Mouse (Mus musculus) inflammation-experienced regulatory T-cells, adult 6 months (primary cell): ENCODE results near the gene Ece1. TPM values are rescaled to one million over a fixed set of nuclear protein-coding genes. Genes with fewer than 3 reads are reported as not detected.
A peak's percentile ranks its signal among the peaks of the same experiment; 100 is the strongest.

Experiments
- ATAC-seq: one replicate; pipeline ENCODE4 v1.8.0; 2017
- polyA plus RNA-seq, 3 experiments: library from polyadenylated mRNA; unstranded; fragments of 100-300 nt; shearing (Covaris generic); gene quantifications; one replicate each; pipeline ENCODE4 v1.2.1; 2017

Ece1 gene
- polyA plus RNA-seq, 3 experiments from 2014 or later = 18.2 to 32.0 (median 23.3) TPM

- ATAC-seq = peak; percentile 65
Observed at GRCm38 (mm10) chr4:137883513-137884150, 21.6 kb downstream of the Ece1 start.

DNA sequence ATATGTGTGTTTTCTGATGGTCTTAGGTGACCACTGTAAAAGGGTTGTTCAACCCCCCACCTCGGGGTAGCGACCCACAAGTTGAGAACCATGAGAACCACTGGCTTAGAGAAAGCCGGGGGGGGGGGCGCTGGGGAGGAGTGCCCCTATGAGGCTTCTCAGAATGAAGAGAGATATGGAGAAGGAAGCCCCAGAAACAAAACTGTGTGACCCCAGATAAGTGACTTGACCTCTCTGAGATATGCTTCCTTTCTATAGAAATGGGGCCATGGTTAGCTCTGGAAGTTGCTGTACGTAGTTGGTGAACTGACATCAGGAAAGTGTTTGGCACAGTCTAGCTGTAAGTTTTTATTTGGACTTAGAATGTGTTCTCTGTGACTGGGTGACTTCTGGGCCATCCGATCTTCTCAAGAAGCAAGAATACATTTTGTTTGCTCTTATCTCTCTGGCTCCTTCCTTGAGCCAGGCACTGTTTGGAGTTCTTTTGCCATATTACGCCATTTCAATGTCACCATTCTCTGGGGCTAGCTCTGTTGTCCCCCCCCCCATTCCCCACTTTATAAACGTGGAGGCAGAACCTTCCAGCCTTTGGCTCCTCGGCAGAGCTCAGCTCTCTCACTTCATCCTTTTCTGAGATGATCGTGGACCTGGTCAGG, 25.4 kb downstream of the Ece1 start:
- ATAC-seq = no peak

DNA sequence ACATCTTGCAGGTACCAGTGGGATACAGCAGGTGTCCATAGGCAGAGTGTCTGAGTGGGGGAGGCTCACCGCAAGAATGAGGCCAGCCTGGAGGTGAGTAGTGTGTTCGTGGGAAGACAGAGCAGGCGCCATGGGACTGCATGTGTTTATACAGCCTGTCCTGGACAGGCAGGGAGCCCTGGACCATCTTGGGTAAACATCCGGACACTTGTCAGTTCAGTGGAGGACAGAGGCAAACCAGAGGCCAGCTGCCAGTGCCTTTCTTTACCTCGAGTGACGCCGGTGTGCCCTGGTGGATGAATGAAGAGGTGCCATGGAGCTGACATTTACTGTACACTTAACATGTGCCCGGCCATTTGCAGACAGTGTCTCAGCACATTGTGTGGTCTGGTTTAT, 26.0 kb downstream of the Ece1 start:
- ATAC-seq = no peak

- ATAC-seq = peak; percentile 92
Observed at GRCm38 (mm10) chr4:137890596-137890995, 28.6 kb downstream of the Ece1 start.

GRCm38 (mm10) chr4:137891553-137892145, 29.6 kb downstream of the Ece1 start:
- ATAC-seq = no peak

DNA sequence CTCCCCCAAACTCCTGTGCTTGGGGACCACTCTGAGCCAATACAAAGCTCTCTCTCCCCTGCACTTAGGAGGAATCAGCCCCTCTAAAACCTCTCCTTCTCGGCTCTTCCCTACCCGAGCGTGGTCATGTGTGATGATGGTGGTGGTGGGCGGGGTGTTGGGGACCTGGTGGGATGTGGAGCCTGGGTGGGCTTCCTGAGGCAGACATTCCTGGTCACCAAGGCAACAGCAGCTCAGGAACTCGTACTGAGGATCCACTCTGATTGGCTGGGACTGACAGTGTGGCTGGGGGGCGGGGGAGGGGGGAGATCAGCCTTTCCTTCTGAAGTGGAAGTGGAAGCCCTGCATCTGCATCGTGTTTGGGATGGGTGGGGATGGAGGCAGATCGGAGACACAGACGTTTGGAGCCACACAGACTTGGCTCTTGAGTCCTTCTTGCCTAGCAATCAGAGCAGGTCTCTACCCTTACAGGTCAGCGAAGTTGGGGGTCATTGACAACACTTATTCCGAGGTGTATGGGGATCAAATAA, 30.7 kb downstream of the Ece1 start:
- ATAC-seq = no peak

GRCm38 (mm10) chr4:137896612-137897297, 34.7 kb downstream of the Ece1 start:
- ATAC-seq = no peak

DNA sequence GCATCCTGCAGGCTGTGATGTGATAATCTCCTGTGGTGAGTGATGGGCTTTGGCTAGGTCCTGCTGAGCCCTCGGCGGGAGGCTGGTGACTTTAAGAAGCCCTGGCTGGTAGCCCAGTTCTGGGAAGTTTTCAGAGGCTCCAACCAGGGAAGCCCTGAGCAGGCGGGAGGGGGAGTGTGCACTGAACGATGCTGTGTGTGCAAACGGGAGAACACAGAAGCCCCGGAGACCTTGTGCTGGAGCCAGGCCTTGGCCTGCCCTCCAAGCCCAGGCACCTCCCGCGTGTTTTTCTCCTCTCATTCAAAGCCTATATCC, 35.2 kb downstream of the Ece1 start:
- ATAC-seq = no peak

GRCm38 (mm10) chr4:137898490-137898889, 36.5 kb downstream of the Ece1 start:
- ATAC-seq = no peak

DNA sequence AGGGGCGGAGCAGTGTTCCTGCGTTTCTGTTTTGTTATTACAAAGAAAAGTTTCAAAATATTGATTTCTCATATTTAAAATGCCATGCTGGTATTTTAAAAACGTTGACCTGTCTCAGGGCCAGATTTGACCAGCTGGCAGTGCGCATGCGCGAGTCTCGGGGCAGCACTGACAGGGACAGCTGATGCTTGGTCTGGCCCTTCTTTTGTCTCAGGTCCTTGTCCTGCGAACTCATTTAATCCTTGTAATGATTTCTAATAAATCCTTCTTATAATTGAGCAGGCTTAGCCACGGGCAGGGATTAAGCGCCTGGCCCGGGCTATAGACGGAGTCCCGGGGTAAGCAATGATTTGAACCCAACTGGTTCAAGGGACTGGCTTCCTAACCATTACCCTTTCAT, 40.2 kb downstream of the Ece1 start:
- ATAC-seq = no peak

DNA sequence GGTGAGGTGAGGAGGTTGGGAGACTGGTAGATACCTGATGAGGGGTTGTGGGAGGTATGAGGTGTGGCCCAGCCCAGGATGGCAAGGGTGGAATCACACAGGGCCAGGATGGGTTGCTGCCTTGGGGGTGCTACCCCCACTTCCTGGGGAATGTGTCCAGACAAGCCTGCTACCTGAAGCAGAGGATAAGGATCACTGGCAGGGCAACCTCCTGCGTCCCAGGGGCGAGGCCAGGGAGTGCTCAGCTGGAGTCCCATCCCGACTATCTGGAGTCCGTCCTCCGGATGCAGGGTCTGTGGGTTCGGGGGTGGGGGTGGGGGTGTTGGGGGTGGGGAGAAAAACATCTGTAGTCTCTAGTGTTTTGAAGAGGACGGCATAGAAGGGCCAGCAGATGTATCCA, 40.8 kb downstream of the Ece1 start:
- ATAC-seq = no peak

GRCm38 (mm10) chr4:137904956-137905551, 43.0 kb downstream of the Ece1 start:
- no peak for ATAC-seq

- no peak for ATAC-seq
Observed at GRCm38 (mm10) chr4:137907979-137908378, 45.9 kb downstream of the Ece1 start.

- ATAC-seq = no peak
Observed at GRCm38 (mm10) chr4:137908489-137908888, 46.5 kb downstream of the Ece1 start.

GRCm38 (mm10) chr4:137908915-137909314, 46.9 kb downstream of the Ece1 start:
- no peak for ATAC-seq

DNA sequence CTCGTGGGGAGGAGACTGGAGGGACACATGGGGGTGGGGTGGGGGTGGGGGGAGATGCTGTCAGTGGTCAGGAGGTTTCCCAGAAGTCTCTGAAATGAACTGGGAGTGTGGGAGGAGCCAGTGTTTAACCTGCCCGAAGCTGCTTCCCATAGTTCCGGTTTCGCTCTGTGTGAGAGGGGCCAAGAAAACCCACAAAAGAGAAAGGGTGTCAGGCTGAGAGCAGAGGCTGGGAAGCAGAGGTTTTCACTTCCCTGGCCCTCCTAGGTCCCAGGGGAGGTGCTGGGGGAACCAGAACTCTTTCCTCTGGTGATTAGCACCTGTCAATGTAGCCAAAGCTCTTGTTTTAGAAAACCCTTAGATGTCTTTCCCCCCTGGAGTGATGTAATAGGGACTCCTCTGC, 47.4 kb downstream of the Ece1 start:
- ATAC-seq = no peak

- no peak for ATAC-seq
Observed at GRCm38 (mm10) chr4:137910382-137911009, 48.5 kb downstream of the Ece1 start.

GRCm38 (mm10) chr4:137911657-137912056, 49.6 kb downstream of the Ece1 start:
- ATAC-seq = no peak

DNA sequence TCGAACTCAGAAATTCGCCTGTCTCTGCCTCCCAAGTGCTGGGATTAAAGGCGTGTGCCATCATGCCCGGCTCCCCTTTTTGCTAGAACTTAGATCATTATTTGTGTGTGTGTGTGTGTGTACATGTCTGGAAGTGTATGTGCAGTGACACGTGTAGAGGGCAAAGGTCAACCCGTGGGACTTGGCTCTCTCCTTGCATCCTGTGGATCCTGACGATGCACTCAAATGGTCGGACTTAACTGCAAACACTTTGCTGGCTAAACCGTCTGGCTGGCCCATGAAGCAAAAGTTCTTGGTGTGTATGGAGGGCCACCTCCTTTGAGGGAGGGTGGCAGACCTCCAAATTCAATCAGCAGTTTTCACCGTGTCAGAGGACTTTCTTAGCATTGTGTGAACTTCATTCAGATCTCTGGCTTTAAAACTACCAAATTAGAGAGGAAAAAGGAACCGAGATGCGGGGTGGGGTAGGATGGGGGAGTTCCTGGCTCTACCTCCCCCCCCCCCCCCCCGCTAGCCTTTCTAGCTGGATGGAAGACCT, 50.8 kb downstream of the Ece1 start:
- no peak for ATAC-seq

DNA sequence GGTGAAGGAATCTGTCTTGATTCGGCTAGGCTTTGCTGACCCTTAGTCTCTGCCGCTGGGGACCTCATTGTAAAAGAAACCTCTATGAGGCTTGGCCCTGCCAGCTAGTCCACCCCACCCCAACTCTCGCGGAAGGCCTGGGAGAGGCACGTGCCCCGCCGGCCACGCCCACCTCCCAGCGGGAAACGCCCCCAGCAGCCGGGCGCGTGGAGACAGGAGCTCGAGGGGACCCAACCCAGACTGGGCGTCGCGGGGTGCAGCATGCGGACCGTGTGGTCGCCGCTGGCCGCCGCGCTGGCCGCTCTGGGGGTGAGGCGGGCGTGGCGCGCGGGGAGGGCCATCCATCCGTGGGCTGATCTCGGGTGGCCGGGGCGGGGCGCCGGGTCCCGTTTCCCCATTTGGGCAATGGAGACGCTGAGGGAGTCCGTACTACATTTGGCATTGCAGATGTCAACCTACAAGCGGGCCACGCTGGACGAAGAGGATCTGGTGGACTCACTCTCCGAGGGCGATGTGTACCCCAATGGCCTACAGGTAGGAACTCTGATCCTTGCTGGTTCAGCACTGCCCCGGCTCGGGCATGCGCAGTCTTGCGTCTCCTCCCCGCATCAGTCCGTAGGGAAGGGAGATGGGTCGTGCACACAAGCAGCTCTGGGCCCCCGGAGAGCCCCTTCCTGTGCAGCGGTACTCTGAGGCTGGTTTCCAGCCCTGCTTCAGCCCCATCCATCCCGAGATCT, 51.5 kb downstream of the Ece1 start:
- ATAC-seq = peak; percentile 54

DNA sequence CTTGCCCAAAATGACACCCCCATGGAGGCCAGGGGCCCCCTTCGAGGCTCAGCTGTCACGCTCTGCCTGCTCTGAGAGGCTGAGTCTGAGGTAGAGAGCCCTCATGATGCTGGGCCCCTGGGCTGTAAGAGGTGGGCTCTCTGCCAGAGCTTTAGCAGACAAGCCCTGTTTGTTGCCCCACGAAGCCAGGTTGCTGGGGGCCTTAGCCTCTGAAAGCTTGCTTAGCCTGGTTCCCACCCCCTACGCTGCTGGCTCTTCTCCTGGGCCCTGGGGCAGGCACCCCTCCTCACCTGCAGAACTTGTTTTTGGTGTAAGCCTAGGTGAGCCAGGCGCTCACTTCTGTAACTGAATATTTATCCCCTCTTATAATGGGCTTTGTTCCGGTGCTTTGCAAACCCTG, 55.6 kb downstream of the Ece1 start:
- ATAC-seq = no peak

- ATAC-seq = no peak
Observed at GRCm38 (mm10) chr4:137918559-137918958, 56.5 kb downstream of the Ece1 start.
